Mouse (Mus musculus): ENCODE results near the gene Adgrg3. TPM values are rescaled to one million over a fixed set of nuclear protein-coding genes. Genes with fewer than 3 reads are reported as not detected.
"Not testable (repeated sequence)": the region's sequence is repeated elsewhere in the genome, so short reads cannot be mapped to it uniquely, and the experiment has no call there.

The Adgrg3 gene
- polyA plus RNA-seq, 1 experiment from 2014 or later: 3.3 TPM

- Histone ChIP-seq H3K4me1 (ENCODE audit: control insufficient read depth, insufficient read depth, low read length) (no peaks in the 10 kb centered on the region), H3K4me3 (ENCODE audit: low read depth, low read length) (no peak overlapping the region), H3K9ac (ENCODE audit: low read depth, low read length) (no peak overlapping the region), H3K4me2 (ENCODE audit: low read depth, low read length) (no peak overlapping the region), H3K27me3 (replicated peaks; ENCODE audit: control insufficient read depth, insufficient read depth, low read length) (no peaks in the 10 kb centered on the region), H3K9me3 (ENCODE audit: control insufficient read depth, low read length) (no peaks in the 10 kb centered on the region), H3K36me3 (ENCODE audit: control insufficient read depth, insufficient read depth, low read length) (no peaks in the 10 kb centered on the region), H3K27ac (replicated peaks; ENCODE audit: low read depth, low read length) (no peak overlapping the region)
- DNase-seq (ENCODE audit: low spot score): no peak
- ATAC-seq (ENCODE audit: low read depth): no peak
- WGBS: 76% methylated on average over 4 of the region's 4 CpGs
Observed at GRCm38 (mm10) chr8:95024387-95024786, 6.9 kb downstream of the Adgrg3 start.

GRCm38 (mm10) chr8:95025421-95025820 is 7.9 kb downstream of the Adgrg3 start:
- Histone ChIP-seq H3K36me3 (ENCODE audit: control insufficient read depth, insufficient read depth, low read length) (no peaks in the 10 kb centered on the region), H3K4me3 (ENCODE audit: low read depth, low read length) (no peak overlapping the region), H3K4me2 (ENCODE audit: low read depth, low read length) (no peak overlapping the region), H3K4me1 (ENCODE audit: control insufficient read depth, insufficient read depth, low read length) (no peaks in the 10 kb centered on the region), H3K27ac (replicated peaks; ENCODE audit: low read depth, low read length) (no peak overlapping the region), H3K9me3 (ENCODE audit: control insufficient read depth, low read length) (no peaks in the 10 kb centered on the region), H3K9ac (ENCODE audit: low read depth, low read length) (no peak overlapping the region), H3K27me3 (replicated peaks; ENCODE audit: control insufficient read depth, insufficient read depth, low read length) (no peaks in the 10 kb centered on the region)
- WGBS: 71% methylated on average over 2 of the region's 2 CpGs
- no peak for DNase-seq (ENCODE audit: low spot score)
- no peak for ATAC-seq (ENCODE audit: low read depth)

GRCm38 (mm10) chr8:95028391-95028790 is 10.9 kb downstream of the Adgrg3 start:
- not testable (repeated sequence) for H3K4me2 ChIP-seq (ENCODE audit: low read depth, low read length); H3K27ac ChIP-seq (replicated peaks; ENCODE audit: low read depth, low read length); H3K9me3 ChIP-seq (ENCODE audit: control insufficient read depth, low read length); H3K36me3 ChIP-seq (ENCODE audit: control insufficient read depth, insufficient read depth, low read length); H3K4me1 ChIP-seq (ENCODE audit: control insufficient read depth, insufficient read depth, low read length); H3K27me3 ChIP-seq (replicated peaks; ENCODE audit: control insufficient read depth, insufficient read depth, low read length); H3K9ac ChIP-seq (ENCODE audit: low read depth, low read length); H3K4me3 ChIP-seq (ENCODE audit: low read depth, low read length); ATAC-seq (ENCODE audit: low read depth)
- WGBS: 51% methylated on average over 7 of the region's 7 CpGs
- DNase-seq (ENCODE audit: low spot score): peak; percentile 61

- Histone ChIP-seq H3K4me1 (ENCODE audit: control insufficient read depth, insufficient read depth, low read length) (peaks cover 6% of the 10 kb centered on the region; the same call in 1 of the 2 replicates), H3K4me2 (ENCODE audit: low read depth, low read length) (no peak overlapping the region), H3K27me3 (replicated peaks; ENCODE audit: control insufficient read depth, insufficient read depth, low read length) (no peaks in the 10 kb centered on the region), H3K27ac (replicated peaks; ENCODE audit: low read depth, low read length) (no peak overlapping the region), H3K4me3 (ENCODE audit: low read depth, low read length) (no peak overlapping the region), H3K9me3 (ENCODE audit: control insufficient read depth, low read length) (no peaks in the 10 kb centered on the region), H3K36me3 (ENCODE audit: control insufficient read depth, insufficient read depth, low read length) (no peaks in the 10 kb centered on the region), H3K9ac (ENCODE audit: low read depth, low read length) (no peak overlapping the region)
- whole genome bisulfite sequencing: 58% methylated on average over 7 of the region's 7 CpGs
- ATAC-seq (ENCODE audit: low read depth): peak; percentile 93
- DNase-seq (ENCODE audit: low spot score): peak; percentile 82
Observed at GRCm38 (mm10) chr8:95037106-95037925, 19.8 kb downstream of the Adgrg3 start.

GRCm38 (mm10) chr8:95041883-95042784 is 24.6 kb downstream of the Adgrg3 start:
- H3K36me3 ChIP-seq (ENCODE audit: control insufficient read depth, insufficient read depth, low read length): no peaks in the 10 kb centered on the region
- no peaks in the 10 kb centered on the region for H3K4me1 ChIP-seq (ENCODE audit: control insufficient read depth, insufficient read depth, low read length)
- 62% methylated on average over 6 of the region's 6 CpGs for WGBS
- H3K27ac ChIP-seq (replicated peaks; ENCODE audit: low read depth, low read length): no peak overlapping the region
- DNase-seq (ENCODE audit: low spot score): no peak
- no peaks in the 10 kb centered on the region for H3K27me3 ChIP-seq (replicated peaks; ENCODE audit: control insufficient read depth, insufficient read depth, low read length)
- no peak for ATAC-seq (ENCODE audit: low read depth)
- H3K9me3 ChIP-seq (ENCODE audit: control insufficient read depth, low read length): no peaks in the 10 kb centered on the region
- no peak overlapping the region for H3K9ac ChIP-seq (ENCODE audit: low read depth, low read length)
- no peak overlapping the region for H3K4me2 ChIP-seq (ENCODE audit: low read depth, low read length)
- no peak overlapping the region for H3K4me3 ChIP-seq (ENCODE audit: low read depth, low read length)

- WGBS: 66% methylated on average over 4 of the region's 4 CpGs
Observed at GRCm38 (mm10) chr8:95044811-95045210, 27.3 kb downstream of the Adgrg3 start.

GRCm38 (mm10) chr8:95046982-95047381 is 29.5 kb downstream of the Adgrg3 start:
- ATAC-seq (ENCODE audit: low read depth) (no peak), DNase-seq (ENCODE audit: low spot score) (no peak)
- Histone ChIP-seq H3K9ac (ENCODE audit: low read depth, low read length) (no peak overlapping the region), H3K4me1 (ENCODE audit: control insufficient read depth, insufficient read depth, low read length) (no peaks in the 10 kb centered on the region), H3K4me2 (ENCODE audit: low read depth, low read length) (no peak overlapping the region), H3K27ac (replicated peaks; ENCODE audit: low read depth, low read length) (no peak overlapping the region), H3K27me3 (replicated peaks; ENCODE audit: control insufficient read depth, insufficient read depth, low read length) (no peaks in the 10 kb centered on the region), H3K4me3 (ENCODE audit: low read depth, low read length) (no peak overlapping the region), H3K9me3 (ENCODE audit: control insufficient read depth, low read length) (no peaks in the 10 kb centered on the region), H3K36me3 (ENCODE audit: control insufficient read depth, insufficient read depth, low read length) (no peaks in the 10 kb centered on the region)
- WGBS: 52% methylated on average over 3 of the region's 3 CpGs

More at GRCm38 (mm10) chr8:95044811-95045210, 27.3 kb downstream of the Adgrg3 start:
- ATAC-seq (ENCODE audit: low read depth): no peak
- no peaks in the 10 kb centered on the region for H3K36me3 ChIP-seq (ENCODE audit: control insufficient read depth, insufficient read depth, low read length)
- no peak for DNase-seq (ENCODE audit: low spot score)
- H3K4me2 ChIP-seq (ENCODE audit: low read depth, low read length): no peak overlapping the region
- no peak overlapping the region for H3K4me3 ChIP-seq (ENCODE audit: low read depth, low read length)
- H3K4me1 ChIP-seq (ENCODE audit: control insufficient read depth, insufficient read depth, low read length): no peaks in the 10 kb centered on the region
- H3K9me3 ChIP-seq (ENCODE audit: control insufficient read depth, low read length): no peaks in the 10 kb centered on the region
- no peak overlapping the region for H3K9ac ChIP-seq (ENCODE audit: low read depth, low read length)
- H3K27ac ChIP-seq (replicated peaks; ENCODE audit: low read depth, low read length): no peak overlapping the region
- H3K27me3 ChIP-seq (replicated peaks; ENCODE audit: control insufficient read depth, insufficient read depth, low read length): no peaks in the 10 kb centered on the region

- Histone ChIP-seq H3K36me3 (ENCODE audit: control insufficient read depth, insufficient read depth, low read length) (no peaks in the 10 kb centered on the region), H3K27me3 (replicated peaks; ENCODE audit: control insufficient read depth, insufficient read depth, low read length) (no peaks in the 10 kb centered on the region), H3K4me1 (ENCODE audit: control insufficient read depth, insufficient read depth, low read length) (no peaks in the 10 kb centered on the region), H3K4me3 (ENCODE audit: low read depth, low read length) (no peak overlapping the region), H3K9ac (ENCODE audit: low read depth, low read length) (no peak overlapping the region), H3K9me3 (ENCODE audit: control insufficient read depth, low read length) (no peaks in the 10 kb centered on the region), H3K4me2 (ENCODE audit: low read depth, low read length) (no peak overlapping the region), H3K27ac (replicated peaks; ENCODE audit: low read depth, low read length) (no peak overlapping the region)
- WGBS: 61% methylated on average over 6 of the region's 6 CpGs
- peak; percentile 14 for DNase-seq (ENCODE audit: low spot score)
- ATAC-seq (ENCODE audit: low read depth): no peak; the same call in 1 of the 2 replicates
Observed at GRCm38 (mm10) chr8:95047884-95048680, 30.6 kb downstream of the Adgrg3 start.
